Mouse (Mus musculus) embryonic facial prominence, embryonic 15.5 days (tissue): ENCODE data around the gene B2m. TPM values are rescaled to one million over a fixed set of nuclear protein-coding genes. Genes with fewer than 3 reads are reported as not detected.
A peak's percentile ranks its signal among the peaks of the same experiment; 100 is the strongest.
"Not testable (repeated sequence)": the region's sequence is repeated elsewhere in the genome, so short reads cannot be mapped to it uniquely, and the experiment has no call there.

Source experiments
- ATAC-seq: fragments of 200-750 bp; cut with Nextera tagmentation; 2 replicates; pipeline ENCODE4 v1.8.0; 2017; ENCODE audit warnings: low read depth, moderate TSS enrichment; ENCODE audit not compliant: insufficient number of reproducible peaks, low FRiP score, low TSS enrichment
- H3K27ac ChIP-seq: fragments of 300-500 bp; sonication (generic); replicated peaks from 2 replicates; pipeline ENCODE4 v1.5.1; 2015; ENCODE audit warnings: mild to moderate bottlenecking, inconsistent platforms
- H3K27me3 ChIP-seq: fragments of 300-500 bp; sonication (generic); 2 replicates; pipeline ENCODE4 v1.6.1; 2015; ENCODE audit warnings: inconsistent platforms
- H3K36me3 ChIP-seq: fragments of 300-500 bp; sonication (generic); 2 replicates; pipeline ENCODE4 v1.6.1; 2015; ENCODE audit warnings: mild to moderate bottlenecking, inconsistent platforms
- H3K4me1 ChIP-seq: fragments of 300-500 bp; sonication (generic); 2 replicates; pipeline ENCODE4 v1.6.1; 2015; ENCODE audit warnings: inconsistent platforms
- H3K4me2 ChIP-seq: fragments of 300-500 bp; sonication (generic); replicated peaks from 2 replicates; pipeline ENCODE4 v1.6.1; 2015; ENCODE audit warnings: mild to moderate bottlenecking, inconsistent platforms
- H3K4me3 ChIP-seq: fragments of 300-500 bp; sonication (generic); replicated peaks from 2 replicates; pipeline ENCODE4 v1.5.1; 2015; ENCODE audit warnings: mild to moderate bottlenecking, inconsistent platforms
- H3K9ac ChIP-seq: fragments of 300-500 bp; sonication (generic); 2 replicates; pipeline ENCODE4 v1.6.1; 2015; ENCODE audit warnings: inconsistent platforms
- H3K9me3 ChIP-seq: fragments of 300-500 bp; sonication (generic); replicated peaks from 2 replicates; pipeline ENCODE4 v1.6.1; 2016; ENCODE audit warnings: inconsistent platforms
- whole genome bisulfite sequencing: fragments of 180-500 bp; shearing (Covaris S2); methylation state at CpG from one replicate; pipeline ENCODE4 v1.1.7; 2015; 5-methylcytosine and 5-hydroxymethylcytosine counted together
- polyA plus RNA-seq: library from polyadenylated mRNA; unstranded; fragments of >200 nt; fragmentation: Nextera tagmentation; extraction: Ambion mirVana; gene quantifications from 2 replicates; pipeline ENCODE4 v1.2.1, GENCODE M21; 2015

Gene B2m
- 329 and 337 TPM in 2 replicates for polyA plus RNA-seq

DNA sequence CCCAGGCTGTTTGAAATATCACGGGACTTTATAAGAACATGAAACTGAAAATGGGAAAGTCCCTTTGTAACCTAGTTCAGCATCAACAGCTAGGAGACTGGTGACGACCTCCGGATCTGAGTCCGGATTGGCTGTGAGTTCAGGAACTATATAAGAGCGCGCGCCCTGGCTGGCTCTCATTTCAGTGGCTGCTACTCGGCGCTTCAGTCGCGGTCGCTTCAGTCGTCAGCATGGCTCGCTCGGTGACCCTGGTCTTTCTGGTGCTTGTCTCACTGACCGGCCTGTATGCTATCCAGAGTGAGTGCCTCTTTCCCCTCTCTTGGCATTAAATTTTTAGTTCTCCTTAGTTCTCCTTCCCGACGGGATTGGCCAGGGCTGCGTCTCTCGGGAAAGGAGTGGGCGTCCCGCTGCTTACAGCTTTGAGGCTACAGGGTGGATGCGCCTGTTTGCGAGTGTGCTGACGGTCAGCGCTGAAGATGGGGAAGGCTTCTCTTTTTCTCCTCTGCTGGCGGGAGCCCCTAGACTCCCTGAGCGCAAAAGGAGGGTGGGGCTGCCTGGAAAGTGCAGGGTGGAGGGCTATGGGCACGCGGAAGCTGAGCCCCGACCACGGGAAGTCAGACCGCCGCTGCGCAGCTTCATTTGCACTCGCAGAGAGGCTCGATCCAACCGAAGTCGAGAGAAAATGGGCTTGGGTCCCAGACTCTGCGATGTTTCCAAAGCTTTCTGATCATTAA lies at the start of gene B2m:
B2m (plus strand) TSS at position 179 of the 734 bp plus-strand sequence.
- H3K9me3 ChIP-seq: no peaks in the 10 kb centered on the region
- peaks cover 9% of the 10 kb centered on the region for H3K4me1 ChIP-seq
- WGBS: under 1% methylated on average over 40 of the region's 40 CpGs
- H3K4me3 ChIP-seq: peak within 1 kb of the TSS; percentile 70
- H3K4me2 ChIP-seq: peak within 1 kb of the TSS; percentile 62
- H3K27me3 ChIP-seq: no peaks in the 10 kb centered on the region
- H3K36me3 ChIP-seq: no peaks in the 10 kb centered on the region
- H3K9ac ChIP-seq: peak within 1 kb of the TSS; percentile 59
- H3K27ac ChIP-seq: peak within 1 kb of the TSS; percentile 86
- peak; percentile 97 for ATAC-seq

DNA sequence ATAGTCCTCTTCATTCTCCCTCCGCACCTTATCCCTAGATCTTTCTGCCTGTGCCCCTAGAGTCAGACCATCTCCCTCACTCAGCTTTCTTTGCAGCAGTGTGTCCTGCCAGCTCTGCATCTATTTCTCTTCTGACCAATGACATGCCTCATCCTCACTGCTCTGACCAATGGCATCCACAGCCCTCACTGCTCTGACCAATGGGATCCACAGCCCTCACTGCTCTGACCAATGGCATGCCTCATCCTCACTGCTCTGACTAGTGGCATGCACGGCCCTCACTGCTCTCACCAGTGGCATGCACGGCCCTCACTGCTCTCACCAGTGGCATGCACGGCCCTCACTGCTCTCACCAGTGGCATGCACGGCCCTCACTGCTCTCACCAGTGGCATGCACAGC lies 49.8 kb upstream of the B2m start:
- H3K27ac ChIP-seq, H3K4me2 ChIP-seq, H3K4me3 ChIP-seq, H3K4me1 ChIP-seq, H3K27me3 ChIP-seq, H3K9me3 ChIP-seq, ATAC-seq, H3K9ac ChIP-seq: not testable (repeated sequence)
- H3K36me3 ChIP-seq: peaks cover 69% of the 10 kb centered on the region
- WGBS: 77% methylated on average over 5 of the region's 5 CpGs

DNA sequence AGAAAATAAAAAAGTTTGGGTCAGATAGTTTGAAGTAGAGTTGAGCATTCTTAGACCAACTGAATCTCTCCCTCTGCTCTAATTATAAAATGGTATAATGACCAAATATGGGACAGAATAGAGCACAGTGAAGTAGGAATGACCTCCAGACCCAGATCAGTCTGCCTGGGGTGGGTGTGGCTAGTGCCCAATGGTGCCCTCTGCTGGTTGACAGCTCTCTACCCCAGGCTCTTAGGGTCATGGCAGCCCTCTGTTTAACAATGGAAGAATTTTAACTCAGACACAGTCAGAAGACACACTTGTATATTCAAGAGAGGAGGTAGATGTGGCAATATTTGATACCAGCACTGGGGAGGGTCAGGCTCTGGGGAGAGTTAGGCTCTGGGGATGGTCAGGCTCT lies 45.4 kb upstream of the B2m start:
- ATAC-seq: no peak
- peaks cover 58% of the 10 kb centered on the region for H3K36me3 ChIP-seq
- H3K27me3 ChIP-seq: no peaks in the 10 kb centered on the region
- H3K4me2 ChIP-seq: no peak overlapping the region
- H3K4me1 ChIP-seq: no peaks in the 10 kb centered on the region
- no peaks in the 10 kb centered on the region for H3K9me3 ChIP-seq
- no peak overlapping the region for H3K9ac ChIP-seq
- no peak overlapping the region for H3K27ac ChIP-seq
- no peak overlapping the region for H3K4me3 ChIP-seq

DNA sequence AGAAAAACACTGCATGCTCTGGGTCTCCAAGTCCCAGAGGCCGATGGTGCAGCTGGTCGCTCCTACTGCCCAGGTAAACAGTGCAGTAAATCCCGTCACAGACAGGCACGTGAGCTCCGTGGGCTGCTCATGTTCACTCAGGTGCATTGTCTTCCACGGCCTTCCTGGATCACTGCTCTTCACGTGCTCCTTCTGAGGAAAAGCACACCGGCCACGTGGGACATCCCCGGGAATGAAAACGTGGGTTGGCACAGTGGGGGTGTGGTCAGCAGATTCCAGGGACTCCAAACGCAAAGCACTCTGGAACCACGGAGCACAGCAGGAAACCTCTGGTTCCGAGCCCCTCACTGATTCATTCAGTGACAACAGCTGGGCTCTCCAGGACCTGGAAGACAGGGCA lies 39.4 kb upstream of the B2m start:
- Histone ChIP-seq H3K27ac (no peak overlapping the region), H3K36me3 (peaks cover 44% of the 10 kb centered on the region), H3K9me3 (no peaks in the 10 kb centered on the region), H3K4me3 (no peak overlapping the region), H3K4me1 (no peaks in the 10 kb centered on the region), H3K4me2 (no peak overlapping the region), H3K9ac (no peak overlapping the region), H3K27me3 (no peaks in the 10 kb centered on the region)
- WGBS: 80% methylated on average over 14 of the region's 14 CpGs
- no peak for ATAC-seq

DNA sequence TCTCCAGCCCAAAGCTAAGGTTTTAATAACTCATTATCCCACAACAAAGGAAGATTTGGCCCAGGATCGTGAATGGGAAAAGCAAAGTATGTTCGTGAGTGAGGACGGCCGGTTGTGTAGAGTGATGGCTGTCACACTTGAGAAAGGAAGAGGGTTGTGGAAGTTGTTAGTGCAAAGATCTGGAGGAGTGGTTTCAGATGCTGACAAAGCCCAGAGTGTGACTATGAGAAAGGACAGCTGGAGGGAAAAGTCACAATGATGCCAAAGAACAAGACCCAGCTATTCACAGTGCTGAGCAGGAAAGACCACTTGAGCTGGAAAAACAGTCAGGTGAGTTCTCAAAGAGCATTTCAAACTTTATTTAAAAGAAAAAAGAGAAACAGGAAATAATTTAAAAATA lies 37.8 kb upstream of the B2m start:
- Histone ChIP-seq H3K27me3 (no peaks in the 10 kb centered on the region), H3K27ac (no peak overlapping the region), H3K4me1 (no peaks in the 10 kb centered on the region), H3K9ac (no peak overlapping the region), H3K9me3 (no peaks in the 10 kb centered on the region), H3K4me3 (no peak overlapping the region), H3K4me2 (no peak overlapping the region), H3K36me3 (peaks cover 44% of the 10 kb centered on the region)
- 72% methylated on average over 4 of the region's 4 CpGs for WGBS
- ATAC-seq: no peak

DNA sequence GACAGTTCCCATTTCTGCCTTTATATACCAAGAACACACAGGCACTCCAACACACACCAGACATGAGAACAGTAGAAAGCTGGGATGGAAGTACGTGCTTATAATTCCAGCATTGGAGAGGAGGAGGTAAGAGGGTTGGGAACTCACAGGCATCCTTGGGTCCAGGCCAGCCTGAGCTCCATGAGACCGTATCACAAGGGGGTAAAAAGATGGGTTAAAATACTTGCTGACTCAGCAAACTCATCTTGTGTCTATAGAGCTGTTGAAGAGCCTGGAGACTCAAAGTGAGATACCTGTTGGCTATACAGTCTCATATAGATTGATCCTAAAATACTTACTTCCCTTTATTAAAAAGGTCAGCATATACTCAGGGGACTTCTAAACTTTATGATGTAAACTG lies 30.6 kb upstream of the B2m start:
- H3K9me3 ChIP-seq: no peaks in the 10 kb centered on the region
- H3K4me1 ChIP-seq: peaks cover 10% of the 10 kb centered on the region
- H3K27me3 ChIP-seq: no peaks in the 10 kb centered on the region
- 90% methylated on average over 2 of the region's 2 CpGs for WGBS
- H3K9ac ChIP-seq: no peak overlapping the region
- peaks cover 13% of the 10 kb centered on the region for H3K36me3 ChIP-seq
- no peak overlapping the region for H3K27ac ChIP-seq
- H3K4me3 ChIP-seq: peak overlapping the region; percentile 78; the same call in 1 of the 2 replicates
- no peak for ATAC-seq
- H3K4me2 ChIP-seq: peak overlapping the region; percentile 55; the same call in 1 of the 2 replicates

DNA sequence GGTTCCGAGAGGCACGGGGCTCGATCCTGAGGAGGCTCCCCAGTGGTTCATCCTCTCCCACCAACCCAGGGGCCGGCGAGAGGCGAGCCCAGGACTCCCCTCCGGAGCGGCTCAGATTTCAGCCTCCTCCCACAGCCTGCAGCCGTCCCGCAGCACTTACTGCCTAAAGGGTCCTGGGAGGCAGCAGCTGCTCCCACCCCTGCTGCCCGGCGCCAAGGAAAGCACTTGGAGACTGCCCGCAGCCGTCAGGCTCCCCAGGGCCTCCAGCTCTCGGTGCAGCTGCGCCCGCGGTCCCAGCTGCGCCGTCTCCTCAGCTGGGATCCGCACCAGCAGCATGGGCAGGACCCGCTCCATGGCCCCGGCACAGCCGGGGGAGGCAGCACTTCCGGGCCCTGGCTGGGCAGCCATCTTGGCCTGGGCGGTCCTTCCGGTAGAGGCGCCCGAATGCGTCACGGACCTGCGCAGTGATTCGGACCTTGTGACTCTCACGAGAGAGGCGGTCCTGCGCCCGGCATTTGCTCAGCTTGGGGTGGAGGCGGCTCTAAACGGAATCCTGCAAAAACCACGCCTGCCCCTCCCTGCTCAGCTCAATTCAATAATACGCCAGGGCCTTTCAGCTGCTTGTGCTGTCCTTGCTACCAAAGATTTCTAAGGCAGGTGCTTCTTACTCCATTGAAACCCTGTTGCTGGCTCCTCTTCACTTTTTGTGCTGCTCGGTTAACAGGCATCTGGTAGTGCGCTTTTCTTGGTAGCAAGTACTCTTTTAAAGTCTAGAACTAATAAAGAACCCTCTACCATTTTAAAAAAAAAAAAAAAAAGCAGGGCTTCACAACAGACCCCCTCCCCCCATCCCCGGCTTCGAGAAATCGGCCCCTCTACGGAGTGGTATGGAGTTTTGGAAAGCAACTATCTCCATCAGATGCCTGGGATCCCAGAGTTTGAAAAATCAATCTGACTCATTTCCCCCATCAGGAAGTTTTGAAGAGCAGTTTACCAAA lies 29.2 kb upstream of the B2m start, which contains the start of gene Spg11:
Spg11 (minus strand) TSS at position 426 of the 998 bp plus-strand sequence.
- peak within 1 kb of the TSS; percentile 99 for H3K27ac ChIP-seq
- peak within 1 kb of the TSS; percentile 55 for H3K4me2 ChIP-seq
- peak within 1 kb of the TSS; percentile 94 for H3K9ac ChIP-seq
- H3K4me1 ChIP-seq: peaks cover 10% of the 10 kb centered on the region
- no peaks in the 10 kb centered on the region for H3K9me3 ChIP-seq
- H3K27me3 ChIP-seq: no peaks in the 10 kb centered on the region
- H3K36me3 ChIP-seq: peaks cover 9% of the 10 kb centered on the region; the same call in 1 of the 2 replicates
- peak; percentile 98 for ATAC-seq
- peak within 1 kb of the TSS; percentile 78 for H3K4me3 ChIP-seq
- under 1% methylated on average over 47 of the region's 47 CpGs for WGBS

DNA sequence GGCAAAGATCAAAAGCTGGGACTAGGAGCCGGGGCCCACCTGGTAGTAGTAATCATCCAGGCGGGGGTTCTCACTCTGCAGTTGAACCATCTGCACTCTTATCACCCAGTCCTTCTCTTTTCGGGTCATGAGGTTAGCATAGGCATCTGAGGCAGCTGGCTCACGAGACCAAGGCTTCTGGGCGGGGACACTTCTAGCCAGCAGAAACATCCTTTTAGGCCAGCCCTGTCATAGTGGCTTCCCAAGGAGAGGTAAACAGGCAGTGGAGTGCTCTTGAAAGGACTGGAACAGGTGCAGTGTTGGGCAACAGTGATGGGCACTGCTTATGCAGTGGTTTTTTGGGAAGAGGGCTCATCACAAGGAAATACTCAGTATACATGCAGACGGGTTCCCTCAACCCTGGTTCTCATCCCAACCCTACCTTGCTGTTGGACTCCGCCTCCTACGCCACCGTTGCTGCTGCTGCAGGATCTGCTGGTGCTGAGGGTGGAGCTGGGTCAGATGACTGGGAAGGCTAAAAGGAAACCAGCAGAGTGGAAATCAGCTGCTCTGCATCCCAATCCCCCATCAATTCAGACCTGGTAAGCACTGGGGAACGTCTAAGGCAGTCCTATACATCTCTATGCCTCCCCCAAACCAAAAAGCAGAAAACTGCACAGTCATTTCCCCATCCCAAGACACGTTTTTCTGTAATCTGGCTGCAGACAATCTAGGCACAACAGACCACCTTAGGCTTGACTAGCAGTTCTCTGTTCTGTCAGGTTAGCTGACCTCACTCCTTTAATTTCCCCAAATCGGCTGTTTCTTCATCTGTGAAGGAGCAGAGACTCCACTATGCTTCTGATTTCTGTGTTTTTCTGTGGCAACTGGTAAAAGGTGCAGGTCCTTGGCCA lies 21.6 kb upstream of the B2m start:
- 53% methylated on average over 12 of the region's 12 CpGs for WGBS
- H3K4me2 ChIP-seq: no peak overlapping the region
- H3K27me3 ChIP-seq: 0 out of 2 replicates have a peak, but pooled peaks cover 4% of the 10 kb centered on the region
- no peak overlapping the region for H3K9ac ChIP-seq
- no peak overlapping the region for H3K4me3 ChIP-seq
- H3K9me3 ChIP-seq: no peaks in the 10 kb centered on the region
- H3K36me3 ChIP-seq: no peaks in the 10 kb centered on the region
- H3K27ac ChIP-seq: no peak overlapping the region
- no peak for ATAC-seq
- H3K4me1 ChIP-seq: no peaks in the 10 kb centered on the region

DNA sequence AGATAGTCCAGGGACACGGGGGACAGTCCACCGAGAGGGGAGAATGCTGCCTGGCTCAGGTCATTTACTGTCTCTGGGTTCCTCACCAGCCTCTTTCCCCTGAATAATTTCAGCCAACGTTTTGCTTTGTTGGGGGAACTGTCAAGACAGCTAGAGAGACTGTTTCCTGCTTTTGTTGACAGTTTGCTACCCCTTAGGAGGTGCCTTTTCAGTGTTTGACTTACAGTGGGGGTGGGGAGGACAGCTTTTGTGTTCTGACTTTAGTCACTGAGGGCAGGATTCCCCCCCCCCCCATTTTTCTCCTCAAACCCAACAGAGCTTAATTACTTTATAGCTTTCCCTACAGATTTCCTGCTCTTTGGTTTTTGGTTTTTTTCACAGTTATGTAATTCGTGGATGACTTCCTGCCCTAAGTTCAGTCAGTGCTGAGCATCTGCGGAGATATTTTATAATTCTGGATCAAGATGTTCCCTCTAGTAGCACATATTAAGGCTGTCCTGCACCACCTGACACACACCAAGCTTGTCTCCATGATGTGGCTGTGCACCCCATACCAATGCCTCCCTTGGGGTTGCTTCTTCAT lies 20.6 kb upstream of the B2m start:
- H3K9ac ChIP-seq: no peak overlapping the region
- 32% methylated on average over 5 of the region's 5 CpGs for WGBS
- no peaks in the 10 kb centered on the region for H3K4me1 ChIP-seq
- H3K27ac ChIP-seq: no peak overlapping the region
- H3K27me3 ChIP-seq: 0 out of 2 replicates have a peak, but pooled peaks cover 4% of the 10 kb centered on the region
- no peak overlapping the region for H3K4me2 ChIP-seq
- no peak overlapping the region for H3K4me3 ChIP-seq
- no peak for ATAC-seq
- H3K9me3 ChIP-seq: no peaks in the 10 kb centered on the region
- H3K36me3 ChIP-seq: no peaks in the 10 kb centered on the region

DNA sequence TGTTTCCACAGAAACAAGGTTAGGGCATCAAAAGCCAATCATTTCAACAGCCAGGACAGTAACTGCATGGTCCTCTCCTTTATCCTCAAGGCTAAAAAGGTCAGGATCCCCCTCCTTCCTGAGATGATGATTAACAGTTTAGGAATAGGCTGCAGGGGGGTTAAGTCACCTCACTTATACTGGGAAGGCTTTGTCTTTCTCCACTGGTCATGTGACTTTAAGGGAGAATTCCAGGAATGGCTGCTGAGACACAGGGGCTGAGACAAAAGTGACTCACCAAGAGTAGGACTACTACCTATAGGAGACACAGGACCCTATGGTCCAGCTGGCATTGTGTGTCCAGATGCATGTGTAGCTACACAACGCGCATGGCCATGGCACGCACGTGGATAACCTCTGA lies 19.9 kb upstream of the B2m start:
- 91% methylated on average over 4 of the region's 4 CpGs for WGBS
- H3K9ac ChIP-seq: no peak overlapping the region
- no peaks in the 10 kb centered on the region for H3K36me3 ChIP-seq
- no peak for ATAC-seq
- no peak overlapping the region for H3K4me3 ChIP-seq
- 0 out of 2 replicates have a peak, but pooled peaks cover 4% of the 10 kb centered on the region for H3K27me3 ChIP-seq
- no peaks in the 10 kb centered on the region for H3K9me3 ChIP-seq
- H3K4me2 ChIP-seq: no peak overlapping the region
- H3K27ac ChIP-seq: no peak overlapping the region
- H3K4me1 ChIP-seq: no peaks in the 10 kb centered on the region
